Mouse (Mus musculus): Measurements from ENCODE around the gene Arl3.

- no peak for TF ChIP-seq CTCF (conservative IDR thresholded peaks at IDR 0.05; ENCODE audit: low read length)
- no peak for TF ChIP-seq NANOG (IDR thresholded peaks at IDR 0.05; ENCODE audit: borderline replicate concordance, low read length)
Measured at GRCm38 (mm10) chr19:46622659-46623193, 49.7 kb upstream of the Arl3 start.

Measured in E14TG2a.4 (cell line).